Mouse (Mus musculus): ENCODE results near the gene Gm7849.
"Not testable (repeated sequence)": the region's sequence is repeated elsewhere in the genome, so short reads cannot be mapped to it uniquely, and the experiment has no call there.

The Gm7849 gene

GRCm38 (mm10) chr8:21456460-21456859, at the start of gene Gm7849:
Gm7849 (minus strand) TSS chr8:21456560.
- DNase-seq (ENCODE audit: extremely low spot score, low read depth, low spot score), result not testable (repeated sequence)

- not testable (repeated sequence) for DNase-seq (ENCODE audit: extremely low spot score, low read depth, low spot score)
Measured at GRCm38 (mm10) chr8:21427111-21427510, 29.2 kb downstream of the Gm7849 start, which contains the start of gene Defa36. Defa36 (plus strand) TSS chr8:21427411.
